Comparison of ENCODE assay signal across 8 mouse cellular contexts in the genomic region with DNA sequence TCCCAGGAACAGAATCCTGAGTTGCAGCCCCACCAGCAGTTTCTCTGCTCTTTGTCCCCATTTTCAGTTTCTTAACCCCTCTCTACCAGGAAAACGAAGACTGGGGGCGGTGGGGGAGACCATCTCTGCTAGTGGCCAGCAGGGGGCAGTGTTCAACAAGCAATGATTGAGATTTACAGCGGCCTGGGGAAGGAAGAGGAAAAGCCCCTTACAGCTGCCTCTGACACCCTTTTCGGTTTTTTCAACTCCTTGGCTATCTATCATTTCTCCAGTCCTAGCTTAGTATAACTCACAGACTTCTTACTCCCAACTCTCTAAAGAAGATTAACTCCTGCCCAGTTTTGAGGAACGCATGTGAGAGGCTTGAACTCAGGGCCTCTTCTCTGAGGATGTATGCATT. TPM values are rescaled to one million over a fixed set of nuclear protein-coding genes. Genes with fewer than 3 reads are reported as not detected.
DNase-seq lines count a peak whose midpoint lies in the region; ATAC-seq lines count a peak whose summit lies in the region.

No protein-coding gene starts in this region.

- H3K27me3 ChIP-seq in liver, embryonic 12.5 days (replicated peaks): peaks cover 32% of the 10 kb centered on the region
- H3K27me3 ChIP-seq in forebrain, embryonic 10.5 days (ENCODE audit: poor library complexity, severe bottlenecking): peaks cover 18% of the 10 kb centered on the region
- peaks cover 16% of the 10 kb centered on the region for H3K27me3 ChIP-seq in megakaryocyte, embryonic 14.5 days (replicated peaks)

- no peaks in the 10 kb centered on the region for H3K36me3 ChIP-seq in liver, embryonic 12.5 days
- no peaks in the 10 kb centered on the region for H3K36me3 ChIP-seq in forebrain, embryonic 10.5 days (replicated peaks)
- H3K36me3 ChIP-seq in megakaryocyte, embryonic 14.5 days (replicated peaks; ENCODE audit: low read length): no peaks in the 10 kb centered on the region

- peaks cover 4% of the 10 kb centered on the region; the same call in 1 of the 2 replicates for H3K4me1 ChIP-seq in liver, embryonic 12.5 days
- peaks cover 38% of the 10 kb centered on the region for H3K4me1 ChIP-seq in forebrain, embryonic 10.5 days
- peaks cover 34% of the 10 kb centered on the region for H3K4me1 ChIP-seq in megakaryocyte, embryonic 14.5 days

- H3K9me3 ChIP-seq in liver, embryonic 12.5 days (replicated peaks): no peaks in the 10 kb centered on the region
- H3K9me3 ChIP-seq in forebrain, embryonic 10.5 days: no peaks in the 10 kb centered on the region
- H3K9me3 ChIP-seq in megakaryocyte, embryonic 14.5 days: no peaks in the 10 kb centered on the region

- ATAC-seq in liver, embryonic 12.5 days: no peak; the same call in 1 of the 2 replicates

- no peak overlapping the region for H3K27ac ChIP-seq in liver, embryonic 12.5 days
- H3K27ac ChIP-seq in forebrain, embryonic 10.5 days: peak overlapping the region; percentile 83

- no peak overlapping the region for H3K9ac ChIP-seq in liver, embryonic 12.5 days

- no peak overlapping the region for H3K4me3 ChIP-seq in liver, embryonic 12.5 days
- H3K4me3 ChIP-seq in forebrain, embryonic 10.5 days: no peak overlapping the region; the same call in 1 of the 2 replicates
- H3K4me3 ChIP-seq in megakaryocyte, embryonic 14.5 days (replicated peaks): peak overlapping the region; percentile 83

- H3K4me2 ChIP-seq in liver, embryonic 12.5 days: no peak overlapping the region

- DNase-seq in liver: peak; percentile 70
- DNase-seq in c-Kit-positive CD71-negative TER-119-negative erythroid progenitor cells, embryonic 14.5 days (ENCODE audit: low read depth): peak; percentile 71
- peak; percentile 84 for DNase-seq in forebrain, embryonic 10.5 days (ENCODE audit: extremely low spot score, low spot score)
- peak; percentile 71 to 85 for DNase-seq in heart, postnatal 14 days
- DNase-seq in layer of hippocampus, postnatal 14 days (ENCODE audit: low spot score in 2 of 2): peak; percentile 68 to 73
- peak; percentile 24 to 63 for DNase-seq in spleen, adult 18-20 months

- intact Hi-C loops in heart, postnatal 14 days (cut with DNase I): loop anchor here (2.0 to 10.0 kb wide), 6 partner anchors 35 to 448 kb away; a partner anchor contains a TSS

- WGBS in liver, embryonic 12.5 days (ENCODE audit: insufficient replicate concordance): 12% methylated on average over 5 of the region's 5 CpGs
- 10% methylated on average over 5 of the region's 5 CpGs for WGBS in forebrain, embryonic 10.5 days

RNA-seq across cellular contexts. Expression of a gene that starts 10.4 kb away (rescaled TPM):
- polyA plus RNA-seq in liver, embryonic 12.5 days (2016; fragmentation: Nextera tagmentation; extraction: Ambion mirVana): not detected in 2 replicates
- 1.6 and 2.7 TPM in 2 replicates for polyA plus RNA-seq in forebrain, embryonic 10.5 days (2016; fragmentation: Nextera tagmentation; extraction: Ambion mirVana)
- not detected for total RNA-seq in heart, postnatal 14 days (2021)
- under 1 TPM; 0.85 to 0.91 TPM for total RNA-seq in layer of hippocampus, postnatal 14 days (2021)
- not detected in 2 replicates for polyA plus RNA-seq in megakaryocyte, embryonic 14.5 days (2012; ENCODE audit: insufficient read depth, low replicate concordance)

RNA-seq across cellular contexts. Expression of a gene that starts 18.7 kb away (rescaled TPM):
- polyA plus RNA-seq in liver, embryonic 12.5 days (2016; fragmentation: Nextera tagmentation; extraction: Ambion mirVana): 2.3 and 2.6 TPM in 2 replicates
- polyA plus RNA-seq in forebrain, embryonic 10.5 days (2016; fragmentation: Nextera tagmentation; extraction: Ambion mirVana): 40.6 and 41.7 TPM in 2 replicates
- total RNA-seq in heart, postnatal 14 days (2021): 1 to 10 TPM; 4.3 to 5.9 TPM
- 10 to 100 TPM; 21.9 to 22.4 TPM for total RNA-seq in layer of hippocampus, postnatal 14 days (2021)
- 3.2 TPM in 1 of 2 replicates, not detected in the other for polyA plus RNA-seq in megakaryocyte, embryonic 14.5 days (2012; ENCODE audit: insufficient read depth, low replicate concordance)

RNA-seq across cellular contexts. Expression of a gene that starts 35.4 kb away (rescaled TPM):
- 92.8 and 96.5 TPM in 2 replicates for polyA plus RNA-seq in liver, embryonic 12.5 days (2016; fragmentation: Nextera tagmentation; extraction: Ambion mirVana)
- polyA plus RNA-seq in forebrain, embryonic 10.5 days (2016; fragmentation: Nextera tagmentation; extraction: Ambion mirVana): 176 TPM in 2 replicates
- 100 to 1,000 TPM; 118 to 124 TPM for total RNA-seq in heart, postnatal 14 days (2021)
- 100 to 1,000 TPM; 152 TPM for total RNA-seq in layer of hippocampus, postnatal 14 days (2021)
- 2.9 and 15.6 TPM in 2 replicates for polyA plus RNA-seq in megakaryocyte, embryonic 14.5 days (2012; ENCODE audit: insufficient read depth, low replicate concordance)

RNA-seq across cellular contexts. Expression of a gene that starts 35.7 kb away (rescaled TPM):
- 45.6 and 47.8 TPM in 2 replicates for polyA plus RNA-seq in liver, embryonic 12.5 days (2016; fragmentation: Nextera tagmentation; extraction: Ambion mirVana)
- 91.6 and 95.3 TPM in 2 replicates for polyA plus RNA-seq in forebrain, embryonic 10.5 days (2016; fragmentation: Nextera tagmentation; extraction: Ambion mirVana)
- 10 to 100 TPM; 54.9 to 59.5 TPM for total RNA-seq in heart, postnatal 14 days (2021)
- 10 to 100 TPM; 71.4 to 73.2 TPM for total RNA-seq in layer of hippocampus, postnatal 14 days (2021)
- 0.76 and 7.6 TPM in 2 replicates for polyA plus RNA-seq in megakaryocyte, embryonic 14.5 days (2012; ENCODE audit: insufficient read depth, low replicate concordance)

Comparison
In these comparisons a context has a peak if more than half of its experiments do, and no peak if none do; other contexts are left out.
1. RNA of a gene that starts 18.7 kb away (polyA plus RNA-seq): 40.6 to 41.7 TPM in forebrain, embryonic 10.5 days; 3.2 TPM in megakaryocyte, embryonic 14.5 days and 2.3 to 2.6 TPM in liver, embryonic 12.5 days; every median in the first group is over 10 times any median in the second.
2. Peak in every context shown above with its lines, with median percentiles within 50 percentile points of each other: DNase-seq.